Mouse (Mus musculus) ES-Bruce4 (cell line): Measurements from ENCODE around the gene Smpd2. TPM values are rescaled to one million over a fixed set of nuclear protein-coding genes. Genes with fewer than 3 reads are reported as not detected.

Experiments used
- H3K27ac ChIP-seq: 2 replicates; pipeline ENCODE4 v1.5.1; 2012; ENCODE audit warnings: low read length, inconsistent platforms; ENCODE audit not compliant: insufficient read depth
- H3K27me3 ChIP-seq: 2 replicates; pipeline ENCODE4 v1.6.1; 2012; ENCODE audit warnings: mild to moderate bottlenecking, low read length, inconsistent platforms; ENCODE audit not compliant: control insufficient read depth, poor library complexity, insufficient read depth, severe bottlenecking
- H3K36me3 ChIP-seq: 2 replicates; pipeline ENCODE4 v1.6.1; 2012; ENCODE audit warnings: inconsistent platforms, mild to moderate bottlenecking, low read length, moderate library complexity; ENCODE audit not compliant: control insufficient read depth, poor library complexity, insufficient read depth, severe bottlenecking
- H3K4me1 ChIP-seq: one replicate; pipeline ENCODE4 v1.8.1; 2011; ENCODE audit warnings: low read length; ENCODE audit not compliant: control insufficient read depth, insufficient read depth
- H3K4me3 ChIP-seq: 2 replicates; pipeline ENCODE4 v1.5.1; 2011; ENCODE audit warnings: low read depth, mild to moderate bottlenecking, low read length
- H3K9ac ChIP-seq: 2 replicates; pipeline ENCODE4 v1.6.1; 2012; ENCODE audit warnings: low read depth, mild to moderate bottlenecking, inconsistent platforms; ENCODE audit not compliant: poor library complexity, severe bottlenecking
- H3K9me3 ChIP-seq: replicated peaks from 2 replicates; pipeline ENCODE4 v1.6.1; 2012; ENCODE audit warnings: mild to moderate bottlenecking, low read length, inconsistent platforms; ENCODE audit not compliant: control insufficient read depth, poor library complexity, insufficient read depth, severe bottlenecking
- CTCF ChIP-seq: IDR thresholded peaks from one replicate; pipeline ENCODE4 v1.8.1; 2011; ENCODE audit warnings: low read depth, low read length
- EP300 ChIP-seq: IDR thresholded peaks from 2 replicates; pipeline ENCODE4 v1.6.1; 2011; ENCODE audit warnings: low read depth, low read length; ENCODE audit not compliant: insufficient read depth
- POLR2A ChIP-seq: IDR thresholded peaks from one replicate; pipeline ENCODE4 v1.8.1; 2011; ENCODE audit warnings: low read length; ENCODE audit not compliant: insufficient read depth
- polyA plus RNA-seq: library from polyadenylated mRNA; stranded (reverse); fragments of >200 nt; gene quantifications from 2 replicates; pipeline ENCODE4 v1.2.4, GENCODE M21; 2011; ENCODE audit warnings: low read depth; ENCODE audit not compliant: missing spikeins, insufficient read depth, insufficient read length

Smpd2 gene
- polyA plus RNA-seq, 1 experiment, result 10.4 TPM

DNA sequence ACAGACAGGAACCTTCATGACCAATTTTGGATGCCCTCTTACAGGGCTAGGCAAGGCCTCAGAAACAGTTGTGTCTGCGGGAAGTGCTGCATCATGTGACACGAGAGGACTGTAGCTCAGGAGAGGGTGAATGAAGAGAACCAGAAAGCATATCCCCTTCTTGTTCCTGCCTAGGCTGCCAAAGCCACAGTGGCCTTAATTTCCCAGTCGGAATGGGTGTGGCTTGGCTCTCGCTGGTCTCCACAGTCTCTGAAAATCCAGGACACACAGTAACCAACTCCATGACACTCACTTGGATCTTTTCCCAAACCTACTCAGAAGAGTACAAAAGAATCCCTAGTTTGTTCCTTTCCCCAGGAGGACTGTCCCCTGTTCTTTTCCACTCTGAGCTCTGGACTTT, 10.8 kb upstream of the Smpd2 start:
- H3K9ac ChIP-seq, result no peak overlapping the region
- no peaks in the 10 kb centered on the region for H3K36me3 ChIP-seq
- no peaks in the 10 kb centered on the region for H3K27me3 ChIP-seq
- no peaks in the 10 kb centered on the region for H3K4me1 ChIP-seq
- TF ChIP-seq EP300 (no peak), POLR2A (no peak), CTCF (no peak)
- no peak overlapping the region for H3K4me3 ChIP-seq
- no peaks in the 10 kb centered on the region for H3K9me3 ChIP-seq
- H3K27ac ChIP-seq, result no peak overlapping the region

DNA sequence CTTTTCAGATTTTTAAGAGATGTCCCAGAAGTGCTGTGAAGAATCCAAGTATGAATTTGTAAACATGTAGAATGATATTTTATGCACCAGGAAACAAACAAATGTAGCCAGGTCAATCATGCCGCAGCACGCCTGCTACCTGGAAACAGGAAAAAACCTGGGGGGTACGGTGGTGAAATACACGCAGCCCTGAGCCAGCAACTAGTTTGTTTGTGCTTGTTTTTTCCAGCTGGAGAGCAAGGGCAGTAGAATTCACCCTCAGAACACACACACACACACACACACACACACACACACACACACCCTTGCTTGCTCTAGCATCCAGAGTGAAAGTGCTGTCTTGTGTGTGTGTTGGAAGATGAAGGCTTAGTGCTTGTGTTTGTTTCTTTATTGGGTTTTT, 942 bp upstream of the Smpd2 start:
- TF ChIP-seq POLR2A, result no peak
- no peak for TF ChIP-seq CTCF
- no peak for TF ChIP-seq EP300
- no peaks in the 10 kb centered on the region for H3K36me3 ChIP-seq
- no peaks in the 10 kb centered on the region for H3K9me3 ChIP-seq
- no peaks in the 10 kb centered on the region for H3K27me3 ChIP-seq
- no peaks in the 10 kb centered on the region for H3K4me1 ChIP-seq
- no peak overlapping the region for H3K9ac ChIP-seq
- no peak overlapping the region for H3K27ac ChIP-seq
- no peak overlapping the region for H3K4me3 ChIP-seq

GRCm38 (mm10) chr10:41490518-41490873, 327 bp upstream of the Smpd2 start:
- no peak for TF ChIP-seq CTCF
- TF ChIP-seq POLR2A, result no peak
- TF ChIP-seq EP300, result no peak
- H3K9me3 ChIP-seq, result no peaks in the 10 kb centered on the region
- H3K27ac ChIP-seq, result no peak overlapping the region
- H3K36me3 ChIP-seq, result no peaks in the 10 kb centered on the region
- H3K4me1 ChIP-seq, result no peaks in the 10 kb centered on the region
- H3K27me3 ChIP-seq, result no peaks in the 10 kb centered on the region
- H3K4me3 ChIP-seq, result peak overlapping the region; percentile 81
- peak overlapping the region; percentile 80 for H3K9ac ChIP-seq

GRCm38 (mm10) chr10:41489294-41489693, 875 bp downstream of the Smpd2 start:
- no peak overlapping the region for H3K27ac ChIP-seq
- H3K4me3 ChIP-seq, result peak overlapping the region; percentile 80
- no peaks in the 10 kb centered on the region for H3K9me3 ChIP-seq
- H3K27me3 ChIP-seq, result no peaks in the 10 kb centered on the region
- no peak for TF ChIP-seq EP300
- no peak for TF ChIP-seq CTCF
- H3K36me3 ChIP-seq, result no peaks in the 10 kb centered on the region
- H3K9ac ChIP-seq, result peak overlapping the region; percentile 80
- H3K4me1 ChIP-seq, result no peaks in the 10 kb centered on the region

GRCm38 (mm10) chr10:41488877-41489276, 1.3 kb downstream of the Smpd2 start:
- no peak overlapping the region for H3K27ac ChIP-seq
- H3K36me3 ChIP-seq, result no peaks in the 10 kb centered on the region
- no peaks in the 10 kb centered on the region for H3K27me3 ChIP-seq
- no peaks in the 10 kb centered on the region for H3K4me1 ChIP-seq
- H3K9me3 ChIP-seq, result no peaks in the 10 kb centered on the region
- peak overlapping the region; percentile 80; the same call in 1 of the 2 replicates for H3K9ac ChIP-seq
- TF ChIP-seq EP300 (no peak), CTCF (no peak), POLR2A (no peak)
- peak overlapping the region; percentile 80; the same call in 1 of the 2 replicates for H3K4me3 ChIP-seq

- Histone ChIP-seq H3K4me3 (no peak overlapping the region), H3K36me3 (no peaks in the 10 kb centered on the region), H3K9ac (no peak overlapping the region), H3K27ac (no peak overlapping the region), H3K4me1 (no peaks in the 10 kb centered on the region), H3K9me3 (no peaks in the 10 kb centered on the region), H3K27me3 (no peaks in the 10 kb centered on the region)
- TF ChIP-seq POLR2A (no peak), CTCF (no peak), EP300 (no peak)
Observed at GRCm38 (mm10) chr10:41486506-41487170, 3.5 kb downstream of the Smpd2 start.
